14 mouse cellular contexts compared by ENCODE assay signal in genomic region chr11:6020360-6020759, GRCm38 (mm10).
"Had no signal": no experiment of that assay in that cellular context is flagged by ENCODE, and none has a peak within 500 bp of the region (broad histone marks: within the 10 kb centered on the region; RNA-seq: fewer than 3 reads in every experiment).

No protein-coding gene starts in this region.

- H3K9ac ChIP-seq: limb, embryonic 13.5 days; liver, embryonic 14.5 days; midbrain, embryonic 13.5 days had no signal

- H3K9me3 ChIP-seq: limb, embryonic 13.5 days; midbrain, embryonic 13.5 days had no signal

- H3K27me3 ChIP-seq: limb, embryonic 13.5 days; midbrain, embryonic 13.5 days had no signal

- H3K27ac ChIP-seq: limb, embryonic 13.5 days; liver, embryonic 14.5 days; midbrain, embryonic 13.5 days had no signal

- H3K4me2 ChIP-seq: limb, embryonic 13.5 days; midbrain, embryonic 13.5 days had no signal

- ATAC-seq: midbrain, embryonic 13.5 days had no signal

- H3K36me3 ChIP-seq: limb, embryonic 13.5 days; midbrain, embryonic 13.5 days had no signal

- H3K4me3 ChIP-seq: limb, embryonic 13.5 days; midbrain, embryonic 13.5 days had no signal

- DNase-seq: kidney, adult 11 months; kidney, adult 9 months; kidney, postnatal 14 days; layer of hippocampus, postnatal 36 days; left cerebral cortex, postnatal 4 days; lung, adult 18-20 months; lung, postnatal 36 days; right cerebral cortex, adult 18-20 months; spleen, adult 18-20 months; thymus, adult 18-20 months; thymus, postnatal 25 days had no signal

- H3K4me1 ChIP-seq: limb, embryonic 13.5 days had no signal
